Mouse (Mus musculus): ENCODE measurements at regions not wholly inside any gene's neighbourhood (a gene's known extent, or its start where the extent isn't known, plus 50 kb on each side); places are given as distances from the start of the nearest gene placed in this dataset.
A peak's percentile ranks its signal among the peaks of the same experiment; 100 is the strongest.

- TF ChIP-seq CTCF (conservative IDR thresholded peaks at IDR 0.05), result no peak
- H3K27ac ChIP-seq, result peak overlapping the region; percentile 90
- H3K4me3 ChIP-seq, result no peak overlapping the region
- no peak for DNase-seq (ENCODE audit: low spot score in 2 of 2)
These were observed 233.4 kb downstream of the Plk2 start for GRCm38 (mm10) chr13:110628201-110628600.

GRCm38 (mm10) chr13:110633261-110633781 lies 238.5 kb downstream of the Plk2 start:
- no peak overlapping the region for H3K4me3 ChIP-seq
- TF ChIP-seq CTCF (conservative IDR thresholded peaks at IDR 0.05), result no peak
- H3K27ac ChIP-seq, result peak overlapping the region; percentile 70
- DNase-seq (ENCODE audit: low spot score in 2 of 2), result no peak

GRCm38 (mm10) chr13:110633899-110634298 lies 239.1 kb downstream of the Plk2 start:
- no peak for DNase-seq (ENCODE audit: low spot score in 2 of 2)
- Histone ChIP-seq H3K4me3 (no peak overlapping the region), H3K27ac (peak overlapping the region; percentile 70)
- TF ChIP-seq CTCF (conservative IDR thresholded peaks at IDR 0.05), result no peak

GRCm38 (mm10) chr13:110642792-110643191 lies 247.9 kb downstream of the Plk2 start:
- no peak for TF ChIP-seq CTCF (conservative IDR thresholded peaks at IDR 0.05)
- no peak overlapping the region for H3K4me3 ChIP-seq
- peak overlapping the region; percentile 81; the same call in 1 of the 2 replicates for H3K27ac ChIP-seq
- no peak for DNase-seq (ENCODE audit: low spot score in 2 of 2)

GRCm38 (mm10) chr13:110643198-110643896 lies 248.5 kb downstream of the Plk2 start:
- H3K27ac ChIP-seq, result peak overlapping the region; percentile 81
- peak in 1 of 2 experiments; percentile 14 for DNase-seq (ENCODE audit: low spot score in 2 of 2)
- TF ChIP-seq CTCF (conservative IDR thresholded peaks at IDR 0.05), result no peak
- peak overlapping the region; percentile 43 for H3K4me3 ChIP-seq

- Histone ChIP-seq H3K27ac (peak overlapping the region; percentile 81), H3K4me3 (peak overlapping the region; percentile 43)
- TF ChIP-seq CTCF (conservative IDR thresholded peaks at IDR 0.05), result no peak
- no peak for DNase-seq (ENCODE audit: low spot score in 2 of 2)
These were observed 249.0 kb downstream of the Plk2 start for GRCm38 (mm10) chr13:110643897-110644213.

GRCm38 (mm10) chr13:110649378-110649777 lies 254.5 kb downstream of the Plk2 start:
- no peak for DNase-seq (ENCODE audit: low spot score in 2 of 2)
- no peak for TF ChIP-seq CTCF (conservative IDR thresholded peaks at IDR 0.05)
- Histone ChIP-seq H3K27ac (peak overlapping the region; percentile 65; the same call in 1 of the 2 replicates), H3K4me3 (no peak overlapping the region)

- no peak overlapping the region for H3K4me3 ChIP-seq
- H3K27ac ChIP-seq, result peak overlapping the region; percentile 65; the same call in 1 of the 2 replicates
- DNase-seq (ENCODE audit: low spot score in 2 of 2), result peak; percentile 33 to 70
- TF ChIP-seq CTCF (conservative IDR thresholded peaks at IDR 0.05), result no peak
These were observed 255.1 kb downstream of the Plk2 start for GRCm38 (mm10) chr13:110649870-110650497.

GRCm38 (mm10) chr13:110652201-110652600 lies 257.4 kb downstream of the Plk2 start:
- no peak for TF ChIP-seq CTCF (conservative IDR thresholded peaks at IDR 0.05)
- peak overlapping the region; percentile 70 for H3K27ac ChIP-seq
- no peak for DNase-seq (ENCODE audit: low spot score in 2 of 2)
- H3K4me3 ChIP-seq, result no peak overlapping the region

GRCm38 (mm10) chr13:110665073-110665800 lies 270.4 kb downstream of the Plk2 start:
- TF ChIP-seq CTCF (conservative IDR thresholded peaks at IDR 0.05), result no peak
- no peak overlapping the region for H3K27ac ChIP-seq
- no peak for DNase-seq (ENCODE audit: low spot score in 2 of 2)
- H3K4me3 ChIP-seq, result no peak overlapping the region

- H3K27ac ChIP-seq, result no peak overlapping the region
- no peak overlapping the region for H3K4me3 ChIP-seq
- DNase-seq (ENCODE audit: low spot score in 2 of 2), result no peak
- TF ChIP-seq CTCF (conservative IDR thresholded peaks at IDR 0.05), result no peak
These were observed 272.6 kb downstream of the Plk2 start for GRCm38 (mm10) chr13:110667276-110667956.

- Histone ChIP-seq H3K4me3 (no peak overlapping the region), H3K27ac (peak overlapping the region; percentile 55; the same call in 1 of the 2 replicates)
- DNase-seq (ENCODE audit: low spot score in 2 of 2), result peak in 1 of 2 experiments; percentile 58
- TF ChIP-seq CTCF (conservative IDR thresholded peaks at IDR 0.05), result no peak
These were observed 278.7 kb downstream of the Plk2 start for GRCm38 (mm10) chr13:110673536-110673935.
